Mouse (Mus musculus): Measurements from ENCODE around the gene Pamr1. TPM values are rescaled to one million over a fixed set of nuclear protein-coding genes. Genes with fewer than 3 reads are reported as not detected.

Gene Pamr1
- total RNA-seq, 2 experiments from 2014 or later = 6.3 to 12.2 TPM

DNA sequence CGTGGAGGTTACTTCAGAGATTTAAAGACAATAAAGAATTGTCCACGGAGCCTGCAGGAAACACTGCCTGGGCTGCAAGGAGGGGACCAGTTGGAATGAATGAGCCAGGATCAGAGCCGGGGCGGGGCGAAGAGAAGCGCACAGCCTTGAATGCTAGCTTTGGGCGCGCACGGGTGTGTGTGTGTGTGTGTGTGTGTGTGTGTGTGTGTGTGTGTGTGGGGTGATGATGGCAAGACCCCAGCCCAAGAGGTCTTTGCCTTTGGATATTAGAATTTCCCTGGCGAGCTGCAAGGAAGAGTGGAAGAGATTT lies 109.7 kb downstream of the Pamr1 start:
- no peak for DNase-seq (ENCODE audit: low spot score)

DNA sequence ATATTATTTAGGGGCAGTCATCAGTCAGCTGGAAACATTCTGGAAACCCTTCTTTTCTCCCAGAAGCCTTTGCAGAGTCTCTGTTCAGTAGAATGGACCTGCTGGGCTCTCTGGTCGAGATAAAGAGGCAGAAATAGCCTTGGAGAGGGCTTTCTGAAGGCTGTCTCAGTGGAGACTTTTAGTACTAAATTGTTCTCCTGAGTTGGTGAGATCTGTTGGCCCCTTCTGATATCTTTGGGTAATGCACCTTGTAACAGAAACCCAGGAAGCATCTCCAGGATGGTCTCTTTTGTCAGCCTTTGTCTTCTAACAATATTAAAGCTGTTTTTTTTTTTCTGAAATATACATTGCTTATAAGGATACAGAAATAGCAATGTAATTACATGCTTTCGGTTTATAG lies 111.2 kb downstream of the Pamr1 start:
- no peak for DNase-seq (ENCODE audit: low spot score)

DNA sequence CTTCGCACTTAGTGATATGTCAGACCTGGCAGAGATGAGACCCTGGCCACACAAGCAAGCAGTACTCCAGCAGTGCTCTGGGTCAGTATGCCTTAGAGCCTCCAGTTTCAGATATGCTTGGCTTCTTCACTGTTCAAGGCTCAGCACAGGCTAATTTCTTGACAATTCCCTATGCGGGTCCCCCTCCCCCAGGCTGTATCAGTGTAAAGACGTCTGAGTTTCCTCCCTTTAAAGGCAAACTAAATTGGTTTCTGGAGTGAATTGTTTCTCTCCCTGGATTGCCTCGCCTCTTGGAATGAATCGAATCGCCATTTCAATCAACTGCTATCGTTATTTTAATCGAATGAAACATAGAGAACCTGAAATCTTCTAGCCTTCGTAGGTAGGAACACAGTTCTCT lies 113.1 kb downstream of the Pamr1 start:
- no peak for DNase-seq (ENCODE audit: low spot score)

DNA sequence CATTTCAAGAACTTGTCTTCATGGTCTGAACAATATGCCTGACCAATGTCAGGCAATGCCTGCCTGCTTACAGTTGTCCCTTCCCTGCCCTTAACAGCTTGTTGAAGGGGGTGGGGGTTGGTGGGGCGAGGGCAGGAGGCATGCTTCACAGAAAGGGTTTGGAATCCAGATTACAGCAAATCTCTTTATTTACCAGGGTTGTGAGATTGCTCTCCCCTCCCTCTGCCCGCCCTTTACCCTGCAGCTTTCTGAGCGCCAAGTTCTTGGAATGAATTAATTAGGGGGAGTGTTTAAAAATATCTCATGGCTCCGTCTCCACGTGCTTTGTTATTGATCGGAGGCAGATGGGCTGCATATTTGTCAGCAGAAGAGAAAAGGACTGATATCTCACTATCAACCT lies 113.5 kb downstream of the Pamr1 start:
- DNase-seq (ENCODE audit: low spot score) = no peak

DNA sequence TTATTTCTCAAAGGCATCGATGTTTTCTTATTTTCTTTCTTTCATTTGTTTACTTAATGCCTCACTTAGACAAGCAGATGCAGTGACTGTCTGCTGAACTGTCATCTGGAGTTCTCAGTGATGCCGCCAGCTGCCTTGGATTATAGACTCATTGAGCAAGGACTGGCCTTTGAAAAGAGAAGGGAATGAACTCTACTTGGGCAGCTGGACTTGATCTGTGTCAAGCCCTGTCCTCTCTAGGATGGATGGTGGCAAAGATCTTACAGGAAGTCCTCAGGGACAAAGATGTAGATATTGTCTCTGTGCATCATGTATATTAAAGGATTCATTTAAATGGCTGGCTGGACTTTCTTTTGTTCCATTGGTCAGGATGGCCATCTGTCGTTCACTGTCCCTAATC lies 114.1 kb downstream of the Pamr1 start:
- DNase-seq (ENCODE audit: low spot score) = no peak

DNA sequence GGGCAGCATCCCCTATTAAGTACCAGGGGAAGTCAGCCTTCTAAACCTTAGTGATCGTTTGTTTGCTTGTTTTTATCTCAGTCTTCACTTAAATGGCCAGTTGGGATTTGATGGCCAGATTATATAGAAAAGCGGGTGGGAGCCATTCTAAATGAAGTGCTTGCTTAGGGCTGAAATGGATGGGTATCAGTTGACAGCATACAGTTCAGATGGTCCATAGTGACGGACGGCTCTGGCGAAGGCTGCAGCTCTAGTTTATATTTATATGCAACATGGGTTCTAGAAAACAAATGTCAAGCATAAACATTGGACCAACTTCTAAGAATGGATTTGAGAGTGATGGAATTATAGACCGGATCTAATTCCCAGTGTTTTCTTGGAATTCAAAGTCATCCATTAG lies 118.2 kb downstream of the Pamr1 start:
- no peak for DNase-seq (ENCODE audit: low spot score)

DNA sequence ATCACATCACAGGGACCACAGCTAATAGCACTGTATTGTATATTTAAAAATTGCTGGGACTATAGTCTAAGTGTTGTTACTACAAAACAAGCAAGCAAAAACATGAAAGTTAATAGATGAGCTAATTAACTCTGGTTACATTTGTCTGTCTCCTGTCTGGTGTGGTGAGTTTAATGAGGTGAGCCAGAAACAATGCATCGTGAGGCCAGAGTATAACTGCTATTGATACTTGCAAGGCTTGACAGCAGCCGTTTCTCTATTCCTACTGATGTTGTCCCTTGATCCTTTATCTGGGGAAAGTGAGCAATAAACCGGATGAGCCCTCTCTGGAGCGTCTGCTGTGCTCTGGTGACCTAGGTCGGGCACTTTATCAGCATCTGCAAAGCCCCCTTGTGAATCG lies 119.8 kb downstream of the Pamr1 start:
- no peak for DNase-seq (ENCODE audit: low spot score)

DNA sequence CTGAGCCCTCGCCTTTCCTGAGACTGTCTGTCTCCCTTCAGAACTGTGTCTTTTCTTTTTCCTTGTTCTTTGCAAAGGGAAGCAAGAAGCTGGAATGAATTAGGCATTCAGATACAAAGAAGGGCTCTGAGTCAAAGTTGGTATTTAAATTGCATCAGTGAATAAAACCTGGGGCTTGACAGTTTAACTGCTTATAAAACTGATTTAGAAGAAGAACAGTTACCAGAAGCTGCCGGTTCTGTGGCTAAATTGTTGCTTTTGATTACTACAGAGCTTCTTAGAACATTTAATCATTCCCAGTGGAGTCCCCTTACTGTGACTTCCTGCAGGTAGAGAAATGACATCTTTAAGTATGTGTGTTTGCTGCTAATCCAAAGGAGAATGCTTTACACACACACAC lies 124.8 kb downstream of the Pamr1 start:
- DNase-seq (ENCODE audit: low spot score) = no peak

DNA sequence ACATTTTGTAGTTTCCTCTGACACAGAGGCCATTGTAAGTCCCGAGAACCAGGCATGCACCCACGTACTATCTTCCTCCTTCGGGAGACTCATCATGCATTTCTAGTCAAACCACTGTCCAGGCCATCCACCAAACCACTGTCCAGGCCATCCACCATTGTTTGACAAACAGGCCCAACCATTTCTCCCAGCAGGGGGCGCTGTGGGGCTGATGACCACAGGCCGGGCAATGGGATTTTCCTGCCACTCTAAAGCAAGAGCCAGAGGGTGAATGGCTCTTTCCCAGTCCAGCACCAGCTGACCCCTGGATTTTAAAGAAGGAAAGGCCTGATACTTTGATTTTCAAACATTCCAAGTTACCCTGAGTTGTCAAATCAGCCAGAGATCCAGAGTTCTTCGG lies 125.5 kb downstream of the Pamr1 start:
- peak; percentile 50 for DNase-seq (ENCODE audit: low spot score)

DNA sequence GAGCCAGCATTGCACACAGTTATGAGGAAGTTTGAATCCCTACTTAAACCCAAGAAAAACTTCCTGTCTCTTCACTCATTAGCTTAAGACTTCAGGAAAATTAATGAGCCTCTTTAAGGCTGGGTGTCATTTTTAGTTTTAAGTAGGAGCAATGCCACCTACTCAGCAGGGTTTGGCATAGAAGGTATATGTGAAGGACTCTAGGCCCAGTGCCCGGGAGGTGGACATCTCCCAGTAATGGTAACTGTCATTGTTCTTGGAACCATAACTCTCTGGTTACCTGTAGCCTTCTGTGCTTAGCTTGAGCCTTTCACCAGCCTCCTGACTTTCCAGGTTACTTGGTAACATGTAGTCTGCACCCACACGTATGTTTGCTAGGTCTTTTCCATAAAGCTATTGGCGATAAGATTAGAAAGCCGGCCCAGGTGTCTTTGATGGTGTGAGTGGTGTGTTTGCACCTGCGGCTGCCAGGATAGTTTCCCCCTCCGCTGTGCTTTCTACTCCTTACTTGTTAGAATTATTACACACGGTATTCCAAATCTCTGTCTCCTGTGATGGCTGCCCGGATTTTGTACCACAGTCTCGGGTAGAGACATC lies 127.0 kb downstream of the Pamr1 start:
- DNase-seq (ENCODE audit: low spot score) = no peak

DNA sequence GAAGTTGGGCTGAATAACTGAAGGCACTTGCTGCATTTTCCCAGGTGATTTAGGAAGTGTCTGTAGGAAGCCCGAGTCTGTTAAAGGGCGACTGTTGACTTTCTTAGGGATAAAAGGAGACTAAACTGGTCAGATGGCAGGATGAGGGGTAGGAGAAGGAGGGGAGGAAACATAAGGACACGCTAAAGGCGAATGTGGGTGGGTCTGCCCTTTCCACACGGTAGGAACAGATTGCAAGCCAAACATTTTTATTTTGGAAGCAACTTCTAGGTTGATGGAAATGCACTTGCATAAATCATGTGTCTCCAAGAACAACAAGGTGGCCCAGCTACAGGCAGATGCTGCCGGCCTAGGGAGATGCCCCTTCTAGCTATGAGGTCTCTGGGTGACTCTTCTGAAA lies 127.6 kb downstream of the Pamr1 start:
- DNase-seq (ENCODE audit: low spot score) = no peak

DNA sequence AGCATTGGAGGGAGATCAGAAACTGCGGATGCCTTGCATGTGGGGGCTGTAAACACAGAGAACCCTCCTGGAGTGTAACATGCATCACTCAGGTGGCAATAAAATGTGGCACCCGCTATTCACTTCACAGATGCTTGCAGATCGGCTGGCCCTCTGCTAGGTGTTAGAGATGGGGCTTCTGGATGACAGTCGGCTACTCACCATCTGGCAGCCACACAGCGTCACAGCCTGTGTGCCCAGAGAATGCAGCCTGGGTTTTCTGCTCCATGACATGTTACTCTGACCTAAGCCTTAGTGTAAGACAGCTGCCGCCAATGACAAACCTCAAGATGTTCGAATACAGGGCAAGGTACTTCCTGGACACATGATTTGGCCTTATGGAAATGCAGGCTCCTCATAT lies 131.5 kb downstream of the Pamr1 start:
- DNase-seq (ENCODE audit: low spot score) = no peak

DNA sequence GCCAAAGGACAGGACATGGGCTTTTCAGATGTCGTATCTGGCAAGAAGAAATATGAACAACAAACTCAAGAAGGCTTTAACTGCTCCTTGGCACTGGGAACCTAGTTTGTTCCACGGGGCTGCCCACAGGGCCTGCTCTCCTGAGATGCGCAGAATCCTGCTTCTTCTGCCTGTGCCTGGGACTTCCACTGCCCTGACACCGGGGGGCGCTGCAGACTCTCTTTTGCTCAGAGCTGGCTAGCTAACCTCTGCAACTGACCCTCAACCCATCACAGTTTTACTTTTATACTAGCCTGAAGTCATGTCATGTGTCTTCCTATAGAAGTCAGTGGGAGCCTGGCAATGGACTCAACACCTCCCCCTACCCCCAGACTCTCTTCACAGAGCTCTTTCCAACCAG lies 132.4 kb downstream of the Pamr1 start:
- DNase-seq (ENCODE audit: low spot score) = peak; percentile 42

DNA sequence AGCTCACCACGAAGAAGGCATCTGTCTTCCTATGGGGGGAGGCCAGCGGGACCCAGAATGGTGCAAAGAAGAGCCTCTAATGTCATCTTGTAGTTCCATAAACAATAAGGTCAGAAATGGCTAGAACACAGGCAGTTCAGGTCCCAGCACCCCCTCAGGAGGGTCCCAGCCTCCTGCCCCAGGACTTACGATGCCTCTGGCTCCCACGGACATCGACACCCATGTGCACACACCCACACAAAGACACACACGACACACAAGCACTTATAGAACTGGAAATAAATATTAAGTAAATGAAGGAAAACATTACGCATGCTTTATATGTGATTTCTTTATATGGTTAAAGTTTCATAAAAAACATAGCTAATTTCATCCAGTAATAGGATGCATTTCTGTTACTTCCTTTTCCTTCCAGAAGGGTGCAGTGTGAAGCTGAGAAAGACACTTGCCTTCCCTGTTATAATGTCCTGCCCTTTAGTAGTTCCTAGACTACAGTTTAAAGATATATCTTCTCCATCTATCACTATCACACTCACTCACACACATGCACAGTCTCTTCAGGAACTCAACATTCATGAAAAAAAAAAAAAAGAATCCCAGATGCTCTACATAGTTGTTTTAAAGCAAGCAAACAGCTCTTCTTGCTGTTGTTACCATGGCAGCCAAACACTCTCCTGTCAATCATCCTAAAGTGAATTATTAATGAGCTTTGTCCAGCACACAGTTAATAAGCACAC lies 135.7 kb downstream of the Pamr1 start:
- DNase-seq (ENCODE audit: low spot score) = no peak

DNA sequence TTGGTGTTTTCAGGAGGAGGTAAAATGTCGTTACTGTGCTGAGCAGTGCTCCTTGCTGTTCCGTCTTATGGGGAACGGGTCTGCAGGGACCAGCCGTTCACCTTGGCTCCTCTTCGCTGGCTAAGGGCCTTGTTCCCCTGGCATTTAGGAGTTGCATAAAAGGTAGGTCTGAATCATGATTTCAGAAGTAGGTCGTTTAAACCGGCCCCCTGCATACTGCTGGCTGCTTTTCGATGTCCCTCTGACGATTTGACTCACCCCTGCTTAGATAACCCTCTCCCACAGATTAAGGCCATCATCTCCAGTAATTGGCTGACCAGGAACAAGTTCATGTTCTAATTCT lies 136.3 kb downstream of the Pamr1 start:
- DNase-seq (ENCODE audit: low spot score) = no peak

Other genes starting within 250 kb of the Pamr1 start
- gene Trim44, start 142.2 kb upstream of the Pamr1 start, total RNA-seq (2021) = 10 to 100 TPM; 14.8 to 17.7 TPM
- under 1 TPM; 0.27 to 0.33 TPM for gene Fjx1, start 97.5 kb upstream of the Pamr1 start, total RNA-seq (2021)
- under 1 TPM in 1 of 2 experiments, not detected in 1; 0.55 TPM for gene Slc1a2, start 108.6 kb downstream of the Pamr1 start, total RNA-seq (2021)